Mouse (Mus musculus) left cerebral cortex, postnatal 14 days (tissue): Measurements from ENCODE around the gene Pgm3. TPM values are rescaled to one million over a fixed set of nuclear protein-coding genes. Genes with fewer than 3 reads are reported as not detected.
"Not testable (repeated sequence)": the region's sequence is repeated elsewhere in the genome, so short reads cannot be mapped to it uniquely, and the experiment has no call there.

Experiments
- DNase-seq, 2 experiments: peaks; one replicate each; pipeline ENCODE4 v3.0.0; 2021 to 2022; ENCODE audit warnings: low spot score in 2 of 2, mixed read lengths in 1 of 2
- intact Hi-C: fragments of 180-260 bp; cut with DNase I; formaldehyde crosslinking; loops from one replicate; pipeline ENCODE4 v1.15.1; 2025
- long read RNA-seq, 2 experiments: library from polyadenylated mRNA; stranded (forward); transcript quantifications; one replicate each; pipeline ENCODE4 v2.0.0; 2021
- total RNA-seq, 2 experiments: library from RNA; stranded (reverse); gene quantifications; 2 replicates each; pipeline ENCODE4 v1.2.3; 2021

Pgm3 gene
- 10 to 100 TPM; 16.3 to 18.7 TPM for total RNA-seq
- long read RNA-seq, experiment 1, transcript Pgm3-201 (13 exons, 2,666 nt): major isoform, 40 of 43 reads
- long read RNA-seq, experiment 1, partial matches to known transcripts: 1 of 43 reads
- long read RNA-seq, experiment 1, other reads (novel, unspliced or antisense): 1 of 43 reads
- long read RNA-seq, experiment 2, transcript Pgm3-201 (13 exons, 2,666 nt): major isoform, 24 of 26 reads
- long read RNA-seq, experiment 2, partial matches to known transcripts: 0 of 26 reads
- long read RNA-seq, experiment 2, other reads (novel, unspliced or antisense): 2 of 26 reads

DNA sequence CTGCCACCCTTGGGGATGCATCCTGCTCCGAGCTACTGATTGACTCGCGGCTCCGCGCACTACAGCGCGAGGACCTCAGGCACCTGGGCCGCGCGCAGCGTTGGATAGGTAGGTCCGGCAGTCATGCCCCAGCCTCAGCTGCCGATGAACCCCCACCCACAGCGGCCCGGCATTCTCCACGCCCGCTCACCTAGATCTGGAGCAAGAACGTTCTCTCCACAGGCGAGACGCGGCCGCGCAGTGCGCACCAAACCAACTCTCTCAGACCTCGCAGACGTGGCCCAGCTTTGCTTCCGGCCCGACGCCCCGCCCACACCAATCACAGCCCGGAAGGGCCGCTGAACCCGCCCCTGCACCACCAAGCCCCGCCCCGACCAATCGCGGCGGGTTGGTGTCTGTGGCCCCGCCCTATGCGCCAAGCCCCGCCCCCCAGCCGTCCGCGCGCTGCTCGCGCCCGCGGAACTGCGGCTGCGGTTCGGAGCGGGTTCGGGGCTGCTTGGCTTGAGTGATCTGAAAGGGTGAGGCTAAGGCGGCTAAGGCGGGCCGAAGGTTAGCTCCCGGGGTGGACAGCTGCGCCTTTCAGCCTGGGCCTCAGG, at the start of gene Pgm3, which contains the start of gene Rwdd2a:
Pgm3 (minus strand) TSS at position 303 of the 596 bp plus-strand sequence.
Rwdd2a (plus strand) TSS at position 452 of the 596 bp plus-strand sequence.
- intact Hi-C loops: loop anchor here (2.0 kb wide), 1 partner anchor 105 kb away; the partner anchor contains the start of gene Dop1a

DNA sequence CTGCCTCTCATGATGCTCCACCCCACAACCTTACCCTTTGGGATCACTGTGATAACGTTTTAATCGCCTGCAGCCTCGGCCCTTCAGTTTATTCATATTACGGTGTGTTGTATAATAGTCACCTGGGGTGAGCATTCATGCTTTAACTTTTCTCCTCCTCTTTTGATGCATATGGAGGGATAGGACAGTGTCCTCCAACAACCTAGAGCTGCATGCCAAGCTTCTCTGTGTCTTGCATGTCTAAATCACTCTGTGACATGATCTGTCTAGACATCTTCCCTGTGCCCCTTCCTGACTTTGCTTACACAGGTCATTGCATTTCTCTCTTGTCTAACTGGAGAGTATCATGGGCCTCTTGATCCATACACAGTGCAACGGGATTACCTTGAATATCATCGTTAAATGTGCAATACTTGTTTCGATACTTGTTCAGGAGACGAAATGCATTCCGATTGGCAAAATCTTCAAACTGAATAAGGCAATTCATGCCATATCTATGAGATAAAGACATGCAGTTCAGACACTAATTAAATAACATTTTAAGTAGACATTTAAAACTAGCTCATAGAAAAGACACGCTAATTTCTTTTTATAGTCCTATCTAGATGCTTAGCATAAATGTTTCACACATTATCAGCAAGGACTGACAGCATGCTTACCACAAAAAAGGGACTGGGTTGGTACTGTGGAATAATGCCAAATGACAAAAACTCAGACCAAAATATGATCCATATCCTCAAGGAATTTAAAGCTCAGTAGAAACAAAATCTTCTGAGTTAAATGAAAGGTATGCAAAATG, 47.9 kb upstream of the Pgm3 start:
- intact Hi-C loops: no loop called here
- DNase-seq: no peak

More for the DNA sequence above, at the start of gene Pgm3, which contains the start of gene Rwdd2a:
- DNase-seq: peak; percentile 96 to 97

DNA sequence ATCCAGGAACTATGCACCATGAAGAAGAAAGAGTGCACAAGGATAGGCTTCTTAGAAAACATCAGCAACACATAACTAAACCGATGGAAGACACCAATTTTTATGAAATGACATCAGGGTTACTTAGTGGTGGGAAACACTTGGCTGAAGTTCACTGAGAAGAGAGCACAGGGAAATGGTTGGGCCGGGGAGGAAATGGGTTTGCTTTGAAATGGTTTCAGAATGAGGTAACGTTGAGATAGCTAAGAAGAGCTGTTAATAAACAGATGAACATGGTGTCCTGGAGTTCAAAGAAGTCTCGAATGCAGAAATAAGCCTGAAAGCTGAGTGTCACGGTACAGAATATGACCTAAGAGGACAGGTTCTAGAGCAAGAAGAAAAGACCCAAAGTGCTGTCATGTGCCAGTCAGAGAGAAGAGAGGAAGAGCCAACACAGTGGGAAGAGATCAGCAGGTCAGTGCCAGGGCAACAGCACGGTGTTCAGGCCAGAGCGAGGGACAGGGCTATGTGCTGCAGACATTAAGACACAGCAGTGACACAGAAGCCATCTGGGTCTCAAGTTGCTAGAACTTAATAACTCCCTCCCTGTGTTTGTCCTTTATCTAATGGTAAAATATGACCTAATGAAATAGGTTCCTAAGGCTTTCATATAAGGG, 46.3 kb upstream of the Pgm3 start:
- DNase-seq: no peak
- intact Hi-C loops: no loop called here

DNA sequence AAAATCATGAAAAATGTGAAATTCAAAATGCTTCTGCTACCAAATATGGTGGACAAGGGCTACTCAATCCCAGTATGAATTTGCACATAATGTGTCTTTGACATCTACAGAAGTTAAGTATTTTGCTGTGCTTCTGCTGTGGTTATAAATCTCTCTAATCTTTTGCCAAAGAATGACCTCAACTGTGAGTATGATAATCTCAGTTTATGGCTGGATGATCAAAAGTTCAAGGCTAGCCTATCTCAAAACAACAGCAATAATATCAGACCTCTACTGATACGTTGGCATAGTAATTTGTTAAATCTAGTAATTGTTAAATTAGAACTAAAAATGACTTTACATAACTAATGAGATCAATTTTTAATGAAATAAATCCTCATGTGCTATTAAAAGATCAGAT, 44.1 kb upstream of the Pgm3 start:
- intact Hi-C loops: no loop called here

DNA sequence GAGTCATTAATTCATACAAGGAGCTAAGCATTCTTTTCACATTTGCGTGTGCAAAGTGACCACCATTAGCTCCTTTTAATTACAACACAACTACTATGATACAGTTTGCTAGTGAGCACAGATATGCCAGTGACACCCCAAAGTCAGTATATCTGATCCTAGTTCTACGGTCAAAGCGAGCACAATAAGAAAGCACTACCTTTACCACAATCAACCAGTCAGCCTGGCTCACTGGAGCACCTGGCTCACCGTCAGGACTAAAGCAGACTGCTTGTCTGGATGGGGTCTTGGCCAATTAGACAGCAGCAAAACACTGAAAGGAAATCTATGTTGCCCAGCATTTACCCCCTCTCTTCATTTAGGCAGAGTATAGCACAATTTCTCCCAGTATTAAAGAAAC, 40.4 kb upstream of the Pgm3 start:
- DNase-seq: no peak
- intact Hi-C loops: no loop called here

More for the DNA sequence above, 44.1 kb upstream of the Pgm3 start:
- DNase-seq: no peak

DNA sequence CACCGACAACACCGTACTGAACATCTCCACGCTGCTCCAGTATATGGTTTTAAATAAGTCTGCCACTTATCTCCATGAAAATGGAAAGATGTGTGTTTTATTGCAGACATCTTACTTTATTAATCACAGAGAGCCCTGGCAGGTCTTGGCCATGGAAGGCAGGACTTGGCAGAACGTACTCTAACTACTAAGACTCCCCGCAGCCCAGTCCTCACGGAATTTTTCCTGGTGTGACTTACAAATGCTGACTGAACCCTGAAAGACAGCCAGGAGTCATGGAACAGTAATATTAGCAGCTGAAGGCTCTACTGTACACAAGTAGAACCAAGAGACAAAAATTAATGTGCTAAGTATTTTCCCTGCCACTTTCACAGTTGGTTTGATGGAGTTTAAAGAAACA, 34.1 kb upstream of the Pgm3 start:
- intact Hi-C loops: no loop called here

DNA sequence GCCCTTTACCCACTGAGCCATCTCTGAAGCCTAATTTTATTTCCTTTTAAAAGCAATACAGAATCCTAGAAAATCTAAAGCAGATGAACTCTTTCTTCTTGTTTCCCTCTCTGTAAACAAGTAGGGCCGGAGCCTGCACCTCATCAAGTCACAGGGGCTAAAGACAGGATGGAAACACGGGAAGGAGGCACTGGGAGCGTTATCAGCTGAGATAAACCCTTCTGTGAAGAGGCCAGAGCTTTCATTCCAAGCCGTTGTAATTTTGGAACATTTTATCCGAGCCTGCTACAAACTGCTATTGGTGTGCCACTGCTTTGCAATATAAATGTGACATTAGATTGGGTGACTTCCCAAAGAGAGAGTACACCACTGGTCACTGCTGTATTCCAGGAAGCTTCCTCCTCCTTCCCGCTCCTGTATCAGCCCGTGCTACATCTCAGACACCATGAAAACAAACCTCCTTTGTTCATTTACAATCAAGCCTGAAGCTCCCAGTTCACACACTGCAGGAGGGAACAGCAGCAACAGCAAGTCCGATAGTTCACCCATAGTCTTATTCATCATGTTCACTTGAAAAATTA, 28.2 kb upstream of the Pgm3 start:
- DNase-seq: no peak
- intact Hi-C loops: loop anchor here (10.0 kb wide), 2 partner anchors 425 to 645 kb away; partner anchors contain the start of gene Cyb5r4

More for the DNA sequence above, 34.1 kb upstream of the Pgm3 start:
- DNase-seq: no peak

DNA sequence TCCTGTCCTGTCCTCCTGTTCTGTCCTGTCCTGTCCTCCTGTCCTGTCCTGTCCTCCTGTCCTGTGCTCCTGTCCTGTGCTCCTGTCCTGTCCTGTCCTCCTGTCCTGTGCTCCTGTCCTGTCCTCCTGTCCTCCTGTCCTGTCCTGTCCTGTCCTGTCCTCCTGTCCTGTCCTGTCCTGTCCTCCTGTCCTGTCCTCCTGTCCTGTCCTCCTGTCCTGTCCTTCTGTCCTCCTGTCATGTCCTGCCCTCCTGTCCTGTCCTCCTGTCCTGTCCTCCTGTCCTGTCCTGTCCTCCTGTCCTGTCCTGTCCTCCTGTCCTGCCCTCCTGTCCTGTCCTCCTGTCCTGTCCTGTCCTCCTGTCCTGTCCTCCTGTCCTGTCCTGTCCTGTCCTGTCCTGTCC, 25.3 kb upstream of the Pgm3 start:
- intact Hi-C loops: loop anchor here (10.0 kb wide), 2 partner anchors 428 to 648 kb away; partner anchors contain the start of gene Cyb5r4

DNA sequence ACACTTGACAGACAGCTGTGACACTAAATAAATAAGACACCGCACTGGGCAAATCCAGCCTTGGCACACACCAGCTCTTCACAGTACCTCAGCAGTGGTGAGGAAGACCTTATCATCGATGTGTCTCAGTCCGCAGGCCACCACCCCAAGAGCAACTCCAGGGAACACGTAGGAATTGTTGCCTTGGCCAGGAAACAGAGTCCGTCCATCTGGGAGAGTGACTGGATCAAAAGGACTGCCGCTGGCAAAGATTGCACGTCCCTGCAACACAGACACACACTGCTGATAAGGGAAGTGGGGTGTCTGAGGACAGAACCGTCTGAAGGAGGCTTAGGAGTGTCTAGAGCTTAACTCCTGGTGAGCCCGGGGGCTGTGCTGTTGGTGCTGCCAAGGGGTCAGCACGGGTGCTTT, 22.7 kb upstream of the Pgm3 start:
- DNase-seq: not testable (repeated sequence)
- intact Hi-C loops: loop anchor here (5.0 to 10.0 kb wide), 3 partner anchors 208 to 650 kb away; partner anchors contain the start of gene Cyb5r4

More for the DNA sequence above, 25.3 kb upstream of the Pgm3 start:
- not testable (repeated sequence) for DNase-seq

DNA sequence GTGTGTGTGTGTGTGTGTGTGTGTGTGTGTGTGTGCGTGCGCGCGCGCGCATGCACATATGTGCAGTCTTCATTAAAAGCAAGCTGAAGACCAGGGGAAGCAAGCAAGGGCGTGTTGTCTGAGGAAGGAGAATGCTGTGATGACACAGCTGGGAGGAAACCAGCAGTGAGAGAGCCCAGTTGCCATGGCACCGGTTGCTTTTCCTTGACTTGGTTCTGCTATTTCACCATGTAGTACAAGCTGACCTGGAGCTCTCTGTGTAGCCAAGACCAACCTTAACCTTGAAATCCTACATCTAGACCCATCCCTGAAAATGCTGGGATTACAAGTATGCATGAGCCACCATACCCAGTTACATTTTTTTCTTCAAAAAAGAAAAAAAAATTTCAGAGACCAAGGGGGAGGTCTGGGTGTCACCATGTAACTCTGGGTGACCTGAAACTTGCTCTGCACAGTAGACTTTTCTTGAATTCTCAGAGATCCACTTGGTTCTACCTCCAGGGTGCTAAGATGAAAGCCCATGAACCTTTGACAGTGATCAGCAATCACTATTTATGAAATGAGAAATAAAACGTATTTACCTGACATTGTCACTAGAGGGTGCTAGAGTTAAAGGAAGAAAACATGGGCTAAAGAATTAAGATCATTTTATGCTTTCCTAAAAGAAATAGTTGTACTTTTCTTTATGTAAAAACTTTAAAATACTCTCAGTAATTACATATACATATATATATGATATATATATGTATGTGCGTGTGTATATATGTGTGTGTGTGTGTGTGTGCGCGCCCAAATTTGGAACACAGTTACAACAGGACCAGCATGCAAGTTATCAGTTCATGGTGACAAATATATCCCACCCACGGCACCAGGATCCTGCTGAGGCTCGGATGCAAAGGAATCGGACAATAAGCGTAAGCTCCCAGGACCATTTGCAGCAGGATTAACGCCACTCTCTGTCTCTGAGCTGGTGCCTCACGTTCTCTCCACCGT, 21.3 kb upstream of the Pgm3 start:
- intact Hi-C loops: loop anchor here (1.0 to 10.0 kb wide), 4 partner anchors 153 to 652 kb away; partner anchors contain the start of gene Cyb5r4
- peak; percentile 67 to 79 for DNase-seq

DNA sequence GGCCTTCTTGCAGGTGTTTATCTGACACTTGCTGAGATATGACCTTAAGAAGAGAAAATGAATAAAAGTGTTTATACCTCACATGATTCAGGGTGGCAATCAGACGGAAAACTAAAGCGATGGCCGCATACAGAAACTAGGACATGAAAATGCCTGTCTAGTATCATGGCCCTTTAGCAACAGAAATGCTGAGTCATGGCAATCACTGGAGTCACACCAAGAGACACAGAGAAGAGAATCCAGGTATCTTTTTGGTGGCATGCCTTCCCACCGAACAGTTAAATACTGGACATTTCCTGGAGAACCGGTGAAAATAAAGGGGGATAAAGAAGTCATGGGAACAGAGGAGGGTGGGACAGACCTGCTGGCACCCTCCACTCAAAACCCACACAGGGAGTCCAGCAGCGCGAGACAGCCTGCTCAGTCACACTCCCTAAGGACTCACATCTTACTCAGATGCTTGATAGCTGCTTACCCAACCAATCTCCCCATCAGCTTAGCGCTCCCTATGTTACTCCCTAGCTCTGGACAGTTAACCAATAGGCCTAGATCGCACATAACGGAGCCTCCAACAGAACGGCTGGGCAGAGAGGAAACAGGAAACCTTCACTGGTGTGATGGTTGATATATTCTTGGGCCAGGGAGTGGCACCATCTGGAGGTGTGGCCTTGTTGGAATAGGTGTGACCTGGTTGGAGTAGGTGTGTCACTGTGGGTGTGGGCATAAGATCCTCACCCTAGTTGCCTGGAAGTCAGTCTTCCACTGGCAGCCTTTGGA, 15.6 kb upstream of the Pgm3 start:
- no peak for DNase-seq
- intact Hi-C loops: no loop called here

DNA sequence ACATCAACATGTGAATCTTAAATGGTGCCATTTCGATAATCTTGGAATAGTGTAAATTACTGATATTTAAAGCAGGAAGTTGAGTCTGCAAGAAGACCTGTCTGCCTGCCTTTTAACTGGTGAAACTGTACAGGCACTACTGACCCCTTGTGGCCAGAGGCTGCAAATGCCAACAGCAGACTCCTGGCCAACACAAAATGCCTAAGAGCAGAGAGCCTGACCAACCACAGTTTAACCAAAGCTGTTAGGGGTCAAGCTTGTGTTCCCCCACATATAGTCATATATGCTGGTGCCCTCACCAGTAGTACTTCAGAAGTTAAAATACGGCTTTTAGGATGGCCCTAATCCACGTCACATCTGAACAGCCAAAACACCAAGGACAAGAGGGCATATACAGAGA, 12.1 kb upstream of the Pgm3 start:
- peak; percentile 67 to 81 for DNase-seq
- intact Hi-C loops: no loop called here

DNA sequence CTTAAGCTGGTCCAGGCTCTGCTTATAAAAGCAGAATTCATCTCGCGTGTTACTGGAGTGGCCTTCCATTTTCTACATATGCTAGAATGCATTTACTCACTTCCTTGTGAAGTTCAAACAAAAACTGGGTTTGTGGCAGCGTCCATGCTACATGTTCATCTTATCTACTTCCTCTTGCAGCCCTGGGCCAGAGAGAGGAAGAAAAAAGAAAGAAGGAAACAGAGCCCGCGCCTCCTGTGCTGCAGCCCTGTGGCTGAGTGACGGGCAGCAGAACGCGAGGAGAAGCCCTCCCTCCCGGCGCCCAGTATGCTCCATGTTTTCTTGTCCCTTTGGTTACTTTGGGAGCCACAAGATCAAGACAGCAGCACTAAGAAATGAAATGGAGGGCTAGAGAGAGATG, 8.0 kb upstream of the Pgm3 start:
- DNase-seq: no peak
- intact Hi-C loops: no loop called here

DNA sequence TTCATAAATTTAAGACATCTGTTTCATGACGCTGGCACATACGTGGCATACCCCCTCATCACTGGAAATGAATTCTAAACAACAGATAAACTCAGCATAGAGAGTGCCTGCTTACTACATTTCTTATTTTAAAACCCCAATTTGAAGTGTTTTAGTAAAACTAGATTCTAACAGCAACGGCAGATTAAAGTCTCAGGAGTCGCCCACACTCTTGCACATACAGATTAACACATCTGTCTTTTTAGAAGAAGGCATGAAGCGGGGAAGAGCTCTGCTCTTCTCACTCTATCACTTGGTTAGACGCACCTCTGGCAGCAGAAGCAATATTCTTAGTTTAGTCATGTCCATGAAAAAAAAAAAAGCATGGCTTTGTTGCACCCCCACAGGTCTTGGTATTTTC, 3.5 kb upstream of the Pgm3 start:
- intact Hi-C loops: no loop called here
- DNase-seq: peak in 1 of 2 experiments; percentile 53

DNA sequence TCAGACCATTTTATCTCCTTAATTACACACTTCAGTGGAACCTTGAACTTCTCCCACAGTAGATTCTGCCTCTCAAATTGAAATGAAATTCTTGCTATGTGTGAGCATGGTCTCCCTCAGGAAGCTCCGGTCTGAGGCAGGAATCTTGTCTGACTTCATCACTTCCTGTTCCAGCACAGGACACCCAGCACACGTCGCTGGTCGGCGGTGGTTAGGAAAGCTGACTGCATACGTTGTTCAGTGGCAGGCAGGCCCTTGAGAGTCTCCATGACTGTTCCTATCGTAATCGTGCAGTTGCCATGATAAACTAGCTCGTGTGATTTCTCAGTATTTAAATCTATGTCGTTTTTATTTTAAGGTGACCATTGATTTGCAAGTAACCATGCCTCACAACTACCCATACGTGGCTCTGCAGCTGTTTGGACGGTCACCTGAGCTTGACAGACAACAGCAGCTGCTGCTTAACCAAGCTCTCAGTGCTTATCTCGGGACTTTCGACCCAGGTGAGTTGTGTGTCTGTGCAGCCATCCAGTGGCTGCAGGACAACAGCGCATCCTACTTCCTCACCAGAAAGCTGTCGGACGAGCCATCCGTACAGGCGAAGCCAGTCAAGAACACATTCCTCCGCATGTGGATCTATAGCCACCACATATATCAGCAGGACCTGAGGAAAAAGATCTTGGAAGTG, 2.1 kb upstream of the Pgm3 start:
- intact Hi-C loops: loop anchor here (2.0 kb wide), 1 partner anchor 107 kb away; the partner anchor contains the start of gene Dop1a
- no peak for DNase-seq

DNA sequence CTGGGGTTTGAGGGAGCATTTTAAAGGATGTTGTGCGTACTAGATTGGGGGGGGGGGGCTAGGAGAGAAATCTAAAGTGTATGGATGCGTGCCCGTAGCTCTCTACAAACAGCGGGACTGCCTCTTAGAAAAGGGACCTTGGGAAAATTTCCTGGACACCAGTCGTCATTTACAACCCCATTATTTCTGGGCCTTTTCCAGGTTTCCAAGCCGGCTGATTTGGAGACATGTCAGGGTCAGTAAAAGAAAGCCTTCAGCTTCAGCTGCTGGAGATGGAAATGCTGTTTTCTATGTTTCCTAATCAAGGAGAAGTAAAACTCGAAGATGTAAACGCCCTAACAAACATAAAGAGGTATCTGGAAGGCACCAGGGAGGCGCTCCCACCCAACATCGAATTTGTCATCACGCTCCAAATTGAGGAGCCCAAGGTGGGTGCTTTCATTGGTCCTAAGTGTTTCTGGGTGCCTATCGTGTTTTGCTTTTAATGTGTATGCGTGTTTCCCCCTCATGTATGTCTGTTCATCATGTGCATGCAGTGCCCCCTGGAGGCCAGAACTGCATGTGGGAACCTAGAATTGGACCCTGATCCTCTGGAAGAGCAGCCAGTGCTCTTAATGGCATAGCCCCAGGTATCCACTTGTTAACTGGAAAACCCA, 1.1 kb upstream of the Pgm3 start:
- intact Hi-C loops: loop anchor here (2.0 kb wide), 1 partner anchor 106 kb away; the partner anchor contains the start of gene Dop1a
- peak; percentile 82 to 88 for DNase-seq
